In genomic region chr7:107047578-107047977, GRCm38 (mm10) we compare ENCODE assay signal across 37 mouse cellular contexts. TPM values are rescaled to one million over a fixed set of nuclear protein-coding genes. Genes with fewer than 3 reads are reported as not detected.
A peak's percentile ranks its signal among the peaks of the same experiment; 100 is the strongest.
DNase-seq lines count a peak whose midpoint lies in the region; ATAC-seq and TF ChIP-seq lines count a peak whose summit lies in the region.
"Had no signal": no experiment of that assay in that cellular context is flagged by ENCODE, and none has a peak within 500 bp of the region (broad histone marks: within the 10 kb centered on the region; RNA-seq: fewer than 3 reads in every experiment).

No protein-coding gene starts in this region.

- no peaks in the 10 kb centered on the region for H3K36me3 ChIP-seq in hindbrain, postnatal 0 days (ENCODE audit: insufficient read depth, low read length)
- no peaks in the 10 kb centered on the region for H3K36me3 ChIP-seq in hindbrain, embryonic 11.5 days (ENCODE audit: control insufficient read depth, insufficient read depth, low read length)
- no peaks in the 10 kb centered on the region for H3K36me3 ChIP-seq in midbrain, postnatal 0 days (ENCODE audit: insufficient read depth, low read length)
- H3K36me3 ChIP-seq in midbrain, embryonic 11.5 days (ENCODE audit: control insufficient read depth, insufficient read depth, low read length) = no peaks in the 10 kb centered on the region
- H3K36me3 ChIP-seq: embryonic facial prominence, embryonic 13.5 days; hindbrain, embryonic 13.5 days; limb, embryonic 15.5 days; lung, embryonic 15.5 days; midbrain, embryonic 10.5 days; stomach, embryonic 15.5 days had no signal

- H3K4me3 ChIP-seq in hindbrain, postnatal 0 days (ENCODE audit: low read length) = no peak overlapping the region
- H3K4me3 ChIP-seq in hindbrain, embryonic 11.5 days (ENCODE audit: low read depth, low read length) = no peak overlapping the region
- no peak overlapping the region for H3K4me3 ChIP-seq in midbrain, postnatal 0 days (ENCODE audit: low read depth, low read length)
- H3K4me3 ChIP-seq in midbrain, embryonic 11.5 days (ENCODE audit: low read depth, low read length) = no peak overlapping the region
- peak overlapping the region; percentile 14; the same call in 1 of the 2 replicates for H3K4me3 ChIP-seq in brown adipose tissue, adult 24 weeks (ENCODE audit: insufficient read depth, low read depth, low read length)
- H3K4me3 ChIP-seq: embryonic facial prominence, embryonic 13.5 days; erythroblast, embryonic 14.5 days; hindbrain, embryonic 13.5 days; limb, embryonic 15.5 days; lung, embryonic 15.5 days; midbrain, embryonic 10.5 days; stomach, embryonic 15.5 days had no signal

- H3K9ac ChIP-seq in hindbrain, postnatal 0 days (replicated peaks; ENCODE audit: low read length) = no peak overlapping the region
- no peak overlapping the region for H3K9ac ChIP-seq in hindbrain, embryonic 11.5 days (ENCODE audit: low read depth, low read length)
- no peak overlapping the region for H3K9ac ChIP-seq in midbrain, postnatal 0 days (replicated peaks; ENCODE audit: low read length, poor library complexity, severe bottlenecking)
- H3K9ac ChIP-seq in midbrain, embryonic 11.5 days (ENCODE audit: low read length) = no peak overlapping the region
- H3K9ac ChIP-seq: embryonic facial prominence, embryonic 13.5 days; hindbrain, embryonic 13.5 days; limb, embryonic 15.5 days; liver, embryonic 14.5 days; lung, embryonic 15.5 days; stomach, embryonic 15.5 days had no signal

- TF ChIP-seq CTCF in hindbrain, postnatal 0 days (IDR thresholded peaks at IDR 0.05; ENCODE audit: low read depth) = no peak
- no peak for TF ChIP-seq CTCF in midbrain, postnatal 0 days (IDR thresholded peaks at IDR 0.05)

- no peaks in the 10 kb centered on the region for H3K9me3 ChIP-seq in hindbrain, postnatal 0 days (ENCODE audit: low read length)
- no peaks in the 10 kb centered on the region for H3K9me3 ChIP-seq in hindbrain, embryonic 11.5 days (ENCODE audit: control insufficient read depth, low read length)
- H3K9me3 ChIP-seq in midbrain, postnatal 0 days (ENCODE audit: low read length) = no peaks in the 10 kb centered on the region
- H3K9me3 ChIP-seq in midbrain, embryonic 11.5 days (ENCODE audit: control insufficient read depth, low read length) = no peaks in the 10 kb centered on the region
- H3K9me3 ChIP-seq: embryonic facial prominence, embryonic 13.5 days; hindbrain, embryonic 13.5 days; limb, embryonic 15.5 days; lung, embryonic 15.5 days; midbrain, embryonic 10.5 days; stomach, embryonic 15.5 days had no signal

- no peaks in the 10 kb centered on the region for H3K27me3 ChIP-seq in hindbrain, postnatal 0 days (ENCODE audit: insufficient read depth, low read length)
- H3K27me3 ChIP-seq in hindbrain, embryonic 11.5 days (ENCODE audit: control insufficient read depth, insufficient read depth, low read length) = no peaks in the 10 kb centered on the region
- H3K27me3 ChIP-seq in midbrain, postnatal 0 days (ENCODE audit: insufficient read depth, low read length) = no peaks in the 10 kb centered on the region
- no peaks in the 10 kb centered on the region for H3K27me3 ChIP-seq in midbrain, embryonic 11.5 days (ENCODE audit: control insufficient read depth, insufficient read depth, low read length)
- H3K27me3 ChIP-seq: embryonic facial prominence, embryonic 13.5 days; hindbrain, embryonic 13.5 days; limb, embryonic 15.5 days; lung, embryonic 15.5 days; stomach, embryonic 15.5 days had no signal

- no peak overlapping the region for H3K27ac ChIP-seq in hindbrain, postnatal 0 days
- H3K27ac ChIP-seq in hindbrain, embryonic 11.5 days (ENCODE audit: low read depth, low read length) = no peak overlapping the region
- H3K27ac ChIP-seq in midbrain, postnatal 0 days (ENCODE audit: low read depth, low read length) = no peak overlapping the region
- no peak overlapping the region for H3K27ac ChIP-seq in midbrain, embryonic 11.5 days (ENCODE audit: low read depth, low read length)
- no peak overlapping the region for H3K27ac ChIP-seq in brown adipose tissue, adult 24 weeks (replicated peaks; ENCODE audit: low read depth, low read length)
- H3K27ac ChIP-seq: embryonic facial prominence, embryonic 13.5 days; hindbrain, embryonic 13.5 days; limb, embryonic 15.5 days; liver, embryonic 14.5 days; lung, embryonic 15.5 days; macrophage; midbrain, embryonic 10.5 days; stomach, embryonic 15.5 days had no signal

- 42% methylated on average over 3 of the region's 3 CpGs for WGBS in hindbrain, postnatal 0 days
- WGBS in hindbrain, embryonic 11.5 days = 72% methylated on average over 3 of the region's 3 CpGs
- WGBS in midbrain, postnatal 0 days = 33% methylated on average over 3 of the region's 3 CpGs
- 48% methylated on average over 3 of the region's 3 CpGs for WGBS in midbrain, embryonic 11.5 days

- H3K4me1 ChIP-seq in hindbrain, postnatal 0 days (ENCODE audit: insufficient read depth, low read length) = no peaks in the 10 kb centered on the region
- no peaks in the 10 kb centered on the region for H3K4me1 ChIP-seq in hindbrain, embryonic 11.5 days (replicated peaks; ENCODE audit: control insufficient read depth, insufficient read depth, low read length)
- H3K4me1 ChIP-seq in midbrain, postnatal 0 days (ENCODE audit: insufficient read depth, low read length) = no peaks in the 10 kb centered on the region
- no peaks in the 10 kb centered on the region for H3K4me1 ChIP-seq in midbrain, embryonic 11.5 days (ENCODE audit: control insufficient read depth, insufficient read depth, low read length)
- H3K4me1 ChIP-seq in brown adipose tissue, adult 24 weeks (ENCODE audit: control insufficient read depth, insufficient read depth, insufficient read length, low read length) = no peaks in the 10 kb centered on the region
- H3K4me1 ChIP-seq: embryonic facial prominence, embryonic 13.5 days; hindbrain, embryonic 13.5 days; limb, embryonic 15.5 days; lung, embryonic 15.5 days; midbrain, embryonic 10.5 days; stomach, embryonic 15.5 days had no signal

- no peak for ATAC-seq in hindbrain, postnatal 0 days
- no peak for ATAC-seq in hindbrain, embryonic 11.5 days (ENCODE audit: low FRiP score)
- ATAC-seq in midbrain, postnatal 0 days (ENCODE audit: low FRiP score) = no peak
- ATAC-seq in midbrain, embryonic 11.5 days (ENCODE audit: low FRiP score) = no peak
- ATAC-seq: CD4-positive, CD25-positive, alpha-beta regulatory T cell, adult 4 months; forebrain, embryonic 16.5 days; inflammation-experienced regulatory T-cells, adult 6 months had no signal

- DNase-seq in hindbrain, postnatal 0 days (ENCODE audit: low spot score) = peak; percentile 14
- DNase-seq in hindbrain, embryonic 11.5 days (ENCODE audit: low spot score) = no peak
- DNase-seq in midbrain, postnatal 0 days (ENCODE audit: low spot score) = peak; percentile 1
- no peak for DNase-seq in midbrain, embryonic 11.5 days (ENCODE audit: low spot score, missing footprints)
- DNase-seq in frontal cortex, postnatal 36 days (ENCODE audit: low spot score in 2 of 2) = no peak
- no peak for DNase-seq in kidney, adult 18-20 months
- DNase-seq: adrenal gland, adult 2 months; adrenal gland, postnatal 36 days; cerebellum, adult 11 months; cerebellum, adult 9-10 months; cerebellum, postnatal 36 days; embryo, embryonic 11 days; gastrocnemius, postnatal 10 days; heart, postnatal 14 days; kidney, adult 11 months; layer of hippocampus, postnatal 36 days; left cerebral cortex, postnatal 4 days; right cerebral cortex, postnatal 25 days had no signal

- H3K4me2 ChIP-seq in hindbrain, postnatal 0 days (ENCODE audit: low read depth, low read length) = no peak overlapping the region
- H3K4me2 ChIP-seq in hindbrain, embryonic 11.5 days (replicated peaks; ENCODE audit: low read depth, low read length) = no peak overlapping the region
- no peak overlapping the region for H3K4me2 ChIP-seq in midbrain, postnatal 0 days (ENCODE audit: low read depth, low read length, poor library complexity, severe bottlenecking)
- no peak overlapping the region for H3K4me2 ChIP-seq in midbrain, embryonic 11.5 days
- H3K4me2 ChIP-seq: embryonic facial prominence, embryonic 13.5 days; hindbrain, embryonic 13.5 days; limb, embryonic 15.5 days; lung, embryonic 15.5 days; stomach, embryonic 15.5 days had no signal

RNA-seq across cellular contexts. Expression of gene Olfr713, which starts 16.6 kb away (rescaled TPM):
- total RNA-seq in hindbrain, postnatal 0 days (2014; rRNA removed) = not detected in 2 replicates
- not detected in 2 replicates for polyA plus RNA-seq in hindbrain, postnatal 0 days (2015; fragmentation: Nextera tagmentation; extraction: Ambion mirVana)
- not detected in 2 replicates for polyA plus RNA-seq in hindbrain, embryonic 11.5 days (2014; fragmentation: Nextera tagmentation; extraction: Ambion mirVana)
- total RNA-seq in midbrain, postnatal 0 days (2014; rRNA removed) = not detected in 2 replicates
- not detected in 2 replicates for polyA plus RNA-seq in midbrain, postnatal 0 days (2015; fragmentation: Nextera tagmentation; extraction: Ambion mirVana)
- polyA plus RNA-seq in midbrain, embryonic 11.5 days (2014; fragmentation: Nextera tagmentation; extraction: Ambion mirVana) = not detected in 2 replicates
- polyA plus RNA-seq in brown adipose tissue, adult 24 weeks (2012; ENCODE audit: insufficient read depth, insufficient read length, missing spikeins) = not detected in 2 replicates
- total RNA-seq: adrenal gland, adult 2 months; adrenal gland, postnatal 36 days; gastrocnemius, postnatal 10 days; heart, postnatal 14 days; layer of hippocampus, postnatal 36 days; left cerebral cortex, postnatal 4 days; monocyte, adult 5-6 weeks had no signal
- polyA plus RNA-seq: adrenal gland, adult 2 months; CD4-positive, CD25-positive, alpha-beta regulatory T cell, adult 4 months; embryonic facial prominence, embryonic 13.5 days; erythroblast, embryonic 14.5 days; forebrain, embryonic 11.5 days; forebrain, embryonic 16.5 days; gonadal fat pad, adult 2 months; heart, embryonic 14.5 days; hindbrain, embryonic 13.5 days; inflammation-experienced regulatory T-cells, adult 6 months; kidney, embryonic 16.5 days; limb, embryonic 15.5 days; liver, embryonic 14.5 days; lung, embryonic 15.5 days; macrophage; midbrain, embryonic 10.5 days; stomach, embryonic 15.5 days had no signal

RNA-seq across cellular contexts. Expression of gene Olfr714, which starts 23.2 kb away (rescaled TPM):
- total RNA-seq in hindbrain, postnatal 0 days (2014; rRNA removed) = not detected in 2 replicates
- polyA plus RNA-seq in hindbrain, postnatal 0 days (2015; fragmentation: Nextera tagmentation; extraction: Ambion mirVana) = not detected in 2 replicates
- not detected in 2 replicates for polyA plus RNA-seq in hindbrain, embryonic 11.5 days (2014; fragmentation: Nextera tagmentation; extraction: Ambion mirVana)
- total RNA-seq in midbrain, postnatal 0 days (2014; rRNA removed) = not detected in 2 replicates
- not detected in 2 replicates for polyA plus RNA-seq in midbrain, postnatal 0 days (2015; fragmentation: Nextera tagmentation; extraction: Ambion mirVana)
- polyA plus RNA-seq in midbrain, embryonic 11.5 days (2014; fragmentation: Nextera tagmentation; extraction: Ambion mirVana) = not detected in 2 replicates
- polyA plus RNA-seq in brown adipose tissue, adult 24 weeks (2012; ENCODE audit: insufficient read depth, insufficient read length, missing spikeins) = not detected in 2 replicates
- total RNA-seq: adrenal gland, adult 2 months; adrenal gland, postnatal 36 days; gastrocnemius, postnatal 10 days; heart, postnatal 14 days; layer of hippocampus, postnatal 36 days; left cerebral cortex, postnatal 4 days; monocyte, adult 5-6 weeks had no signal
- polyA plus RNA-seq: adrenal gland, adult 2 months; CD4-positive, CD25-positive, alpha-beta regulatory T cell, adult 4 months; embryonic facial prominence, embryonic 13.5 days; erythroblast, embryonic 14.5 days; forebrain, embryonic 11.5 days; forebrain, embryonic 16.5 days; gonadal fat pad, adult 2 months; heart, embryonic 14.5 days; hindbrain, embryonic 13.5 days; inflammation-experienced regulatory T-cells, adult 6 months; kidney, embryonic 16.5 days; limb, embryonic 15.5 days; liver, embryonic 14.5 days; lung, embryonic 15.5 days; macrophage; midbrain, embryonic 10.5 days; stomach, embryonic 15.5 days had no signal

RNA-seq across cellular contexts. Expression of gene Olfr2, which starts 41.7 kb away (rescaled TPM):
- total RNA-seq in hindbrain, postnatal 0 days (2014; rRNA removed) = not detected in 2 replicates
- polyA plus RNA-seq in hindbrain, postnatal 0 days (2015; fragmentation: Nextera tagmentation; extraction: Ambion mirVana) = not detected in 2 replicates
- polyA plus RNA-seq in hindbrain, embryonic 11.5 days (2014; fragmentation: Nextera tagmentation; extraction: Ambion mirVana) = not detected in 2 replicates
- total RNA-seq in midbrain, postnatal 0 days (2014; rRNA removed) = not detected in 2 replicates
- not detected in 2 replicates for polyA plus RNA-seq in midbrain, postnatal 0 days (2015; fragmentation: Nextera tagmentation; extraction: Ambion mirVana)
- not detected in 2 replicates for polyA plus RNA-seq in midbrain, embryonic 11.5 days (2014; fragmentation: Nextera tagmentation; extraction: Ambion mirVana)
- polyA plus RNA-seq in brown adipose tissue, adult 24 weeks (2012; ENCODE audit: insufficient read depth, insufficient read length, missing spikeins) = not detected in 2 replicates
- total RNA-seq: adrenal gland, adult 2 months; adrenal gland, postnatal 36 days; gastrocnemius, postnatal 10 days; heart, postnatal 14 days; layer of hippocampus, postnatal 36 days; left cerebral cortex, postnatal 4 days; monocyte, adult 5-6 weeks; neutrophil, adult 5-6 weeks had no signal
- polyA plus RNA-seq: adrenal gland, adult 2 months; embryonic facial prominence, embryonic 13.5 days; erythroblast, embryonic 14.5 days; forebrain, embryonic 11.5 days; forebrain, embryonic 16.5 days; gonadal fat pad, adult 2 months; heart, embryonic 14.5 days; hindbrain, embryonic 13.5 days; inflammation-experienced regulatory T-cells, adult 6 months; kidney, embryonic 16.5 days; limb, embryonic 15.5 days; liver, embryonic 14.5 days; lung, embryonic 15.5 days; macrophage; midbrain, embryonic 10.5 days; stomach, embryonic 15.5 days had no signal

RNA-seq across cellular contexts. Expression of gene Olfr17, which starts 45.4 kb away (rescaled TPM):
- not detected in 2 replicates for total RNA-seq in hindbrain, postnatal 0 days (2014; rRNA removed)
- polyA plus RNA-seq in hindbrain, postnatal 0 days (2015; fragmentation: Nextera tagmentation; extraction: Ambion mirVana) = not detected in 2 replicates
- not detected in 2 replicates for polyA plus RNA-seq in hindbrain, embryonic 11.5 days (2014; fragmentation: Nextera tagmentation; extraction: Ambion mirVana)
- not detected in 2 replicates for total RNA-seq in midbrain, postnatal 0 days (2014; rRNA removed)
- not detected in 2 replicates for polyA plus RNA-seq in midbrain, postnatal 0 days (2015; fragmentation: Nextera tagmentation; extraction: Ambion mirVana)
- polyA plus RNA-seq in midbrain, embryonic 11.5 days (2014; fragmentation: Nextera tagmentation; extraction: Ambion mirVana) = not detected in 2 replicates
- not detected in 2 replicates for polyA plus RNA-seq in brown adipose tissue, adult 24 weeks (2012; ENCODE audit: insufficient read depth, insufficient read length, missing spikeins)
- total RNA-seq: adrenal gland, adult 2 months; adrenal gland, postnatal 36 days; gastrocnemius, postnatal 10 days; heart, postnatal 14 days; layer of hippocampus, postnatal 36 days; left cerebral cortex, postnatal 4 days; monocyte, adult 5-6 weeks; neutrophil, adult 5-6 weeks had no signal
- polyA plus RNA-seq: adrenal gland, adult 2 months; CD4-positive, CD25-positive, alpha-beta regulatory T cell, adult 4 months; embryonic facial prominence, embryonic 13.5 days; erythroblast, embryonic 14.5 days; forebrain, embryonic 11.5 days; forebrain, embryonic 16.5 days; gonadal fat pad, adult 2 months; heart, embryonic 14.5 days; hindbrain, embryonic 13.5 days; inflammation-experienced regulatory T-cells, adult 6 months; kidney, embryonic 16.5 days; limb, embryonic 15.5 days; liver, embryonic 14.5 days; lung, embryonic 15.5 days; macrophage; midbrain, embryonic 10.5 days; stomach, embryonic 15.5 days had no signal

Comparison
In these comparisons a context has a peak if more than half of its experiments do, and no peak if none do; other contexts are left out.
1. DNase-seq: peak in hindbrain, postnatal 0 days (single experiment) and midbrain, postnatal 0 days (single experiment); none in hindbrain, embryonic 11.5 days (single experiment), midbrain, embryonic 11.5 days (single experiment), frontal cortex, postnatal 36 days (0 of 2) and kidney, adult 18-20 months (single experiment).